Mouse (Mus musculus): ENCODE results near the gene Kcnn1. TPM values are rescaled to one million over a fixed set of nuclear protein-coding genes. Genes with fewer than 3 reads are reported as not detected.

Kcnn1 gene
- polyA plus RNA-seq, 1 experiment from 2014 or later, result 0.72 TPM

DNA sequence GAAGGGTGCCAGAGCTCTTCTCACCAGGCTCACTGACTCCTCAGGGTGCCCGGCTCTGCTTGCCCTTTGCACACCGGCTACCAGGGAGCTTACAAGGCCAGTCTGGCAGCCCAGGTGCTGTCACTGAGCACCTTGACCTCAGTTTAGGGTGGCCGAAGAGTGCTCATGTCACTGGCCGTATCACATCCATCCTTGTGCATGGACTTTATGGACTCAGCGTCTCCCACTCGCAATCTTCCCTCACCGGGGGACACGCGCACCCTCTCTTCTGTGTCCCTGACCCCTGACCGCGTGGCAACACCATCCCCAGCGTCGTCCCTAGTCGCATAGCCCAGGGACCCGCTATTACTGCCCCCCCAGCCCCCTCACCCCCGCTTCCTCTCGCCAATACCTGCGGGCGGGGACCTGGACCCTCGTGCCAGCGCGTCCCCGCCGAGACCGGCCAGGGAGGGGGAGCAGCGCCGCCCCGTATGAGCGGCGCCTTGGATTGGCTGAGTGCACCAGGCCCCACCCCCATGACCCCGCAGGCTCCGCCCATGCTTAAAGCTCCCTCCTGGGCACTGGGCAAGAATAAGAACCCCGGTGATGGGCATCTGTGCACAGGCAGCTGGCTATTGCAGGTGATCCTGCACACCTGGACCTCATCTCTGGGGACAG lies 6.4 kb downstream of the Kcnn1 start:
- DNase-seq (peak; percentile 77), ATAC-seq (ENCODE audit: insufficient read depth) (peak; percentile 82)
- no peaks in the 10 kb centered on the region for H3K9me3 ChIP-seq (ENCODE audit: low read depth, low read length)
- H3K9ac ChIP-seq, result peak overlapping the region; percentile 49
- TF ChIP-seq CTCF (IDR thresholded peaks at IDR 0.05; ENCODE audit: low read depth), result no peak
- WGBS, result 7% methylated on average over 31 of the region's 33 CpGs
- H3K36me3 ChIP-seq (ENCODE audit: insufficient read depth), result no peaks in the 10 kb centered on the region
- peaks cover 6% of the 10 kb centered on the region; the same call in 1 of the 2 replicates for H3K27me3 ChIP-seq (ENCODE audit: insufficient read depth, low read length)
- H3K4me2 ChIP-seq, result peak overlapping the region; percentile 81
- H3K4me1 ChIP-seq (ENCODE audit: insufficient read depth), result no peaks in the 10 kb centered on the region
- peak overlapping the region; percentile 40 for H3K4me3 ChIP-seq (ENCODE audit: low read depth, low read length)
- no peak overlapping the region for H3K27ac ChIP-seq (ENCODE audit: low read depth)

DNA sequence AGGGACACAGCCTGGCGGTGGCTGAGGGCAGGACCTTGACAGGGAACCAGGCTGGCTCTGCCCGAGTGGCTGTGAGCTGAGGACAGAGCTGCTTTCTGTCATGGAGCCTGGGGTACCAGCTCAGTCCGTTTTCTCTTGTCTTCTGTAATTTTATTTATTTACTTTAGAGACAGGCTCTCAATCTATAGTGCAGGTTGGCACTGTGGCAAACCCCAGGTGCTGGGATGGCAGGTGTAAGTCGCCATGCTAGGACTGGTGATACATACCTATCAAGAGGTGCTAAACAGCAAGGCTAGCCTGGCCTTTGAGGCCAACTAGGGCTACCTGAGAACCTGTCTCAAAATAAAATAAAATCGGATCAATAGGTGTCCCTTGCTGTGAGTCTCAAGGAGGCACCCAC lies 7.0 kb downstream of the Kcnn1 start:
- Histone ChIP-seq H3K27me3 (ENCODE audit: insufficient read depth, low read length) (no peaks in the 10 kb centered on the region; the same call in 1 of the 2 replicates), H3K36me3 (ENCODE audit: insufficient read depth) (no peaks in the 10 kb centered on the region), H3K4me1 (ENCODE audit: insufficient read depth) (no peaks in the 10 kb centered on the region), H3K27ac (ENCODE audit: low read depth) (no peak overlapping the region), H3K4me3 (ENCODE audit: low read depth, low read length) (no peak overlapping the region), H3K4me2 (no peak overlapping the region; the same call in 1 of the 2 replicates), H3K9me3 (ENCODE audit: low read depth, low read length) (no peaks in the 10 kb centered on the region), H3K9ac (no peak overlapping the region)
- ATAC-seq (ENCODE audit: insufficient read depth) (peak; percentile 3; the same call in 1 of the 2 replicates), DNase-seq (no peak)
- no peak for TF ChIP-seq CTCF (IDR thresholded peaks at IDR 0.05; ENCODE audit: low read depth)
- WGBS, result 54% methylated on average over 5 of the region's 5 CpGs

DNA sequence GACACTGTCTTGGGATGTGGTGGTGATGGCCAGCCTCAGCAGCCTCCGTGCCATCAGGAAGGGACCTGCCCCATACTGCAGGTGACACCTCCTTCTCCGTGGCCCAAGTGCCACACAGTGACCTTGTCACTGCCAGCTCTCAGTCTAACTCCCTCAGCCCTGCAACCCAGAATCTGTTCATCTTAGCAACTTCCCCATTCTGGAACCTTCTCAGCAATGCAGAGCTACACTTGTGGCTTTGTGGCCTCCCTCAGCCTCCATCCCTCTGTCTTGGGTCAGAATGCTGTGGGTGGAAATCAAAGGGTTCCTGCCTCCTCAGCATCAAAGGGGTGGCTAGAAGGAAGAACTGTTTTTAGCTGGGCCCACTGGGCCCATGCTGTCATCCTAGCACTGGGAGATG lies 9.2 kb downstream of the Kcnn1 start:
- H3K27me3 ChIP-seq (ENCODE audit: insufficient read depth, low read length), result no peaks in the 10 kb centered on the region
- DNase-seq, result no peak

DNA sequence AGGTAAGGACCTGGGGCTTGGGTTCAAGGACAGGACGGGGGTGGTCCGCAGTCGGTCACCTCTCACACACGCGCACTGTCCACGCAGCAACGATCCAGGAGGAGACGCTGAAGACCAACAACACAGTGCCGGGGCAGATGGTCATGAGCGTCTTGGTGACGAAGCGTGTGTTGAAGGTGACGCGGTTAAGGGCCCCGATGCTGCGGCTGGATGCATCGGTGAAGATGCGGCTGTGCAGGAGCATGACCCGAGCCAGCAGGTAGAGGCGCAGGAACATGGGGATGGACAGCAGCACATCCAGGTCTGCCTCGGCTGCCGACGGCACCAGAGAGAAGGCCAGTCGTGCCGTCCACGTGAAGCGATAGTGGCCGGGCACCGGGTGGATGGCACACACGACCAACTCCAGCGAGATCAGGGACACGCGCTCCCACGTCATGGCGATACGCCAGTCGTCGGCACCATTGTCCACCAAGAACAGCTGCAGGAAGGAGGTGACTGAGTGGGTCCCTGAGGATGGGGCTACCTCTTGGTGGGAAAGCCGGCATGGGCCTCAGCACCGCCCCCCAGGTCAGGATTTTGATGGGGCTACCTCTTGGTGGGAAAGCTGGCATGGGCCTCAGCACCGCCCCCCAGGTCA lies 10.3 kb downstream of the Kcnn1 start:
- Histone ChIP-seq H3K36me3 (ENCODE audit: insufficient read depth) (no peaks in the 10 kb centered on the region), H3K4me1 (ENCODE audit: insufficient read depth) (no peaks in the 10 kb centered on the region), H3K9me3 (ENCODE audit: low read depth, low read length) (no peaks in the 10 kb centered on the region), H3K4me2 (no peak overlapping the region), H3K27ac (ENCODE audit: low read depth) (no peak overlapping the region), H3K9ac (no peak overlapping the region), H3K4me3 (ENCODE audit: low read depth, low read length) (no peak overlapping the region), H3K27me3 (ENCODE audit: insufficient read depth, low read length) (no peaks in the 10 kb centered on the region)
- 85% methylated on average over 41 of the region's 41 CpGs for WGBS
- DNase-seq (no peak), ATAC-seq (ENCODE audit: insufficient read depth) (no peak)
- TF ChIP-seq CTCF (IDR thresholded peaks at IDR 0.05; ENCODE audit: low read depth), result no peak

More for the DNA sequence above, 9.2 kb downstream of the Kcnn1 start:
- TF ChIP-seq CTCF (IDR thresholded peaks at IDR 0.05; ENCODE audit: low read depth), result no peak
- no peak overlapping the region for H3K4me2 ChIP-seq
- no peaks in the 10 kb centered on the region for H3K4me1 ChIP-seq (ENCODE audit: insufficient read depth)
- H3K27ac ChIP-seq (ENCODE audit: low read depth), result no peak overlapping the region
- H3K4me3 ChIP-seq (ENCODE audit: low read depth, low read length), result no peak overlapping the region
- ATAC-seq (ENCODE audit: insufficient read depth), result no peak
- 66% methylated on average over 2 of the region's 2 CpGs for WGBS
- H3K36me3 ChIP-seq (ENCODE audit: insufficient read depth), result no peaks in the 10 kb centered on the region
- H3K9ac ChIP-seq, result no peak overlapping the region
- no peaks in the 10 kb centered on the region for H3K9me3 ChIP-seq (ENCODE audit: low read depth, low read length)

DNA sequence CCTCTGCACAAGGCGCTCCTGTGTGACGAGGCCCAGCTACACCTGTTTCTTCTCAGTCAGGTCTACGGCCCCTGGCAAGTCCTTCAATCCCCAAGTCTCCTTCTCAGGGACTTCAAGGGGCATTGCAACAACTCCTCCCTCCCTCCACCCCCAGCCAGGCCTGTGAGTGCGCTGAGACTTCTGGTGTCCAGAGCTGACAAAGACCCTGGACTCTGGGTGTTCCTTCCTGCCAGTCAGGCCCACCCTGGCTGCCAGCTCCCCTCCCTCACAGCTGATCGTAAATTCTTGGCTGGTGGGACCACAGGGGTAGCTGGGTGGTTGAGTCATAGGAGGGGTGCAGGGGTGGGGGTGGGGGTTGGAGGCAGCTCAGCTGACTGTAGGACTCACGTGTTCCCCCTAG lies 11.2 kb downstream of the Kcnn1 start:
- ATAC-seq (ENCODE audit: insufficient read depth) (no peak), DNase-seq (no peak)
- Histone ChIP-seq H3K9me3 (ENCODE audit: low read depth, low read length) (no peaks in the 10 kb centered on the region), H3K9ac (no peak overlapping the region), H3K27me3 (ENCODE audit: insufficient read depth, low read length) (no peaks in the 10 kb centered on the region), H3K4me2 (no peak overlapping the region), H3K36me3 (ENCODE audit: insufficient read depth) (no peaks in the 10 kb centered on the region), H3K27ac (ENCODE audit: low read depth) (no peak overlapping the region), H3K4me1 (ENCODE audit: insufficient read depth) (no peaks in the 10 kb centered on the region), H3K4me3 (ENCODE audit: low read depth, low read length) (no peak overlapping the region)
- WGBS, result 50% methylated on average over 6 of the region's 6 CpGs
- no peak for TF ChIP-seq CTCF (IDR thresholded peaks at IDR 0.05; ENCODE audit: low read depth)

DNA sequence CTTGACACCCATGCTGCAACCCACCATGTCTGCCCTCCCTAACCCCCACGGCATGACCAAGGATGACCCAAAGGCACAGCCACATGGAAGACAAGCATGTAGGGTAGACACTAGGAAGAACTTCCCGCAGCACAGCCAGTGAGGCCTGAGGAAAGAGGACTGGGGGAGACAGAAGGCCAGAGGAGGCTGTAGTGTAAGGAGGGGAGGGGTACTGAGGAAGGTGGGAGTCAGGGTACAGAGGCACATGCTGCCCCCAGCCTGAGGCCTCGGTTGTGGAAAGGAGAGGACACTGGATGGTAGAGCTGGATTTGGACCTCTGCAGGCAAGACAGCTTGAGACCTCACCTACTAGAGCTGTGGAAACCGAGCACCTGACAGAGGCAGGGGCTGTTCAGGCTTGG lies 12.1 kb downstream of the Kcnn1 start:
- H3K9me3 ChIP-seq (ENCODE audit: low read depth, low read length), result no peaks in the 10 kb centered on the region
- no peak overlapping the region for H3K4me3 ChIP-seq (ENCODE audit: low read depth, low read length)
- ATAC-seq (ENCODE audit: insufficient read depth), result no peak
- no peak overlapping the region for H3K9ac ChIP-seq
- H3K4me2 ChIP-seq, result no peak overlapping the region
- no peaks in the 10 kb centered on the region for H3K4me1 ChIP-seq (ENCODE audit: insufficient read depth)
- DNase-seq, result no peak
- 71% methylated on average over 4 of the region's 4 CpGs for WGBS
- TF ChIP-seq CTCF (IDR thresholded peaks at IDR 0.05; ENCODE audit: low read depth), result no peak
- no peaks in the 10 kb centered on the region for H3K27me3 ChIP-seq (ENCODE audit: insufficient read depth, low read length)
- no peak overlapping the region for H3K27ac ChIP-seq (ENCODE audit: low read depth)
- H3K36me3 ChIP-seq (ENCODE audit: insufficient read depth), result no peaks in the 10 kb centered on the region

DNA sequence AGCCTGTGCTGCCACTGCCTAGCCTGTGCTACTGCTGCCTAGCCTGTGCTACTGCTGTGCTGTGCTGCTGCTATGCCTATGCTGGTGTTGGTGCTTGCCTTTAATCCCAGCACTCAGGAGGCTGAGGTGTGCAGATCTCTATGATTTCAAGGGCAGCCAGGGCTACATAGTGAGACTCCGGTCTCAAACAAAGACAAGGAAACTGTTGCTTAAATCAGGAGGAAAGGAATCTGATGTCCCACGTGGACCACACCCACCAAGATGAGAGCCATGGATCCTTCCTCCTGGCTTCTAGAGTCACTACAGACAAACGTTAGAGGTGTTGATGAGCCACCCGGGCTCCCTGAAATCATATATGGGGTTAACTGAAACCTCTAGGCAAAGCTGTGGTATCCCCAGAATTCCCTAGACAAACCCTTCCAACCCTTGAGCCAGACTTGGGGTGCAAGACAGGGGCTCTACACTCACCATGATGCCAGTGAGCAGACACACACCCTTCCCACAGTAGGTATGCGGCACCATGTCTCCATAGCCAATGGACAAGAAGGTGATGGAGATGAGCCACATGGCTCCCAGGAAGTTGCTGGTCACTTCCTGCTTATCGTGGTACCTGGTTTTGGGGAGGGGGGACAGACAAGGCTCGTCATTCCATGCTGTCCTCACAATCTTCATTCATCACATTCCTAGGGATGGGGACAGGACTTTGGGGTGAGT lies 12.8 kb downstream of the Kcnn1 start:
- H3K27me3 ChIP-seq (ENCODE audit: insufficient read depth, low read length), result no peaks in the 10 kb centered on the region
- H3K4me3 ChIP-seq (ENCODE audit: low read depth, low read length), result no peak overlapping the region
- H3K9me3 ChIP-seq (ENCODE audit: low read depth, low read length), result no peaks in the 10 kb centered on the region
- DNase-seq, result no peak
- ATAC-seq (ENCODE audit: insufficient read depth), result no peak
- H3K4me2 ChIP-seq, result no peak overlapping the region
- 68% methylated on average over 7 of the region's 7 CpGs for WGBS
- no peak overlapping the region for H3K27ac ChIP-seq (ENCODE audit: low read depth)
- H3K4me1 ChIP-seq (ENCODE audit: insufficient read depth), result no peaks in the 10 kb centered on the region
- no peak overlapping the region for H3K9ac ChIP-seq
- TF ChIP-seq CTCF (IDR thresholded peaks at IDR 0.05; ENCODE audit: low read depth), result no peak
- no peaks in the 10 kb centered on the region for H3K36me3 ChIP-seq (ENCODE audit: insufficient read depth)

All from lung, embryonic 14.5 days (tissue).